ENCODE assay signal across 10 mouse cellular contexts in genomic region chr13:47688131-47688530, GRCm38 (mm10).
"Had no signal": no experiment of that assay in that cellular context is flagged by ENCODE, and none has a peak within 500 bp of the region (broad histone marks: within the 10 kb centered on the region; RNA-seq: fewer than 3 reads in every experiment).

No protein-coding gene starts in this region.

- H3K9me3 ChIP-seq: liver, embryonic 13.5 days had no signal

- H3K4me1 ChIP-seq: liver, embryonic 13.5 days had no signal

- H3K36me3 ChIP-seq: liver, embryonic 13.5 days had no signal

- H3K27ac ChIP-seq: liver, embryonic 13.5 days had no signal

- H3K4me3 ChIP-seq: liver, embryonic 13.5 days had no signal

- DNase-seq: kidney, adult 9 months; kidney, postnatal 14 days; kidney, postnatal 4 days; liver, embryonic 13.5 days; lung, adult 2 months; lung, postnatal 14 days; lung, postnatal 4 days; midbrain, embryonic 14.5 days; thymus, adult 18-20 months; thymus, postnatal 36 days had no signal

- H3K27me3 ChIP-seq: liver, embryonic 13.5 days had no signal
